Mouse (Mus musculus) hematopoietic multipotent progenitor cell, adult 10-12 weeks (in vitro differentiated cells): ENCODE measurements around the gene Nme8. TPM values are rescaled to one million over a fixed set of nuclear protein-coding genes. Genes with fewer than 3 reads are reported as not detected.

ENCODE experiments used
- polyA plus RNA-seq: library from polyadenylated mRNA; stranded (reverse); fragments of >175 nt; gene quantifications from 2 replicates; pipeline ENCODE4 v1.2.3, GENCODE M21; 2012; ENCODE audit warnings: low replicate concordance

Gene Nme8
- polyA plus RNA-seq: not detected in 2 replicates

DNA sequence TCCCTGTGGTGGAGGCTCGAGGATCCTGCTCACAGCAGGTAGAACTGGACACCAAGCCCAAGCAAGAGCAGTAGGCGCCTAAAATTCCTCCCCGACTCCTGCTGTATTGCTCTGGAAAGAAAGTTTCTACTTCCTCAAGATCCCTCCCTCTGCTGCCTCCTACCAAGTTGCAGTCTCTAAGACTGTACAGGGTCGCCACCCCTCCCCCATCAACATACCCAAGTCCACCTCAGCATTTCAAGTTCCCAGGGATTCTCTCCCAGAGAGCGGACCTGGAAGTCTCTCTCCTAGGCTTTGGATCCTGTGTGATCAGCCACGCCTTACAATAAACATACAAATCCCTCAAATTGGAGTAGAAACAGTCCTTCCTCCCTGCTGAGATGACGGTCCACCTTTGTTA, at the start of gene Nme8:
Gene Nme8 (minus strand): TSS at position 5 of the 400 bp plus-strand sequence.

DNA sequence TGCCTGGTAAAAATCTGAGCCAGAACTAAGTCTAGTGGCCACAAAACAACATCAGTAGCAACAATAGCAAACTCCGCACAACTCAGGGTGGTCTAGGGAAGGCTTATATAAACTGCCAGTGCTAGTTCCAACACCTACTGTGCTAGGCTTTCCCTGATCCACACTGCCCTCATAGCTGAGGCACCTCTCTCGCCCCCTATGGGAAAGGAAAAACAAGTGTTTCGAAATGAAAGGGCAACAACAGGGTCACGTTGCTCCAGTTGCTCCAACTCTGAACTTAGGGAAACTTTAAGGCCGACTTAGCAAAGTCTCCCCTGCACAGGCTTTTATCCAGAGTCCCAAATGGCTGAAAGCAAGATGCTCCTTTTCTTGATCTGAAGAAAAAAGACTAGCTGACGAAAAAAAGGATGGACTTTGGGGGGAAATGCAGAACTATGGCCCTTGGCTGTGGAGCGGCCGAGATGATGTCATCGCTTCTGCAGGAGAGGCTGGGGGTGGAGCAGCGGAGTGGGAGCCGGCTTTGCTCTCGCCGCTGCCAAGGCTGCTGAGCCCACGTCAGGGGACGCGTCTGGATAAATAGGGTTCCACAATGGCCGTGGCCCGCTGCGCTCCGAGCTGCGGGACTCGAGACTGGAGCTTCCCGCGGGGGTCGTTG, 74.9 kb downstream of the Nme8 start, which contains the start of gene Sfrp4:
Gene Sfrp4 (plus strand): TSS at position 532 of the 655 bp plus-strand sequence.

DNA sequence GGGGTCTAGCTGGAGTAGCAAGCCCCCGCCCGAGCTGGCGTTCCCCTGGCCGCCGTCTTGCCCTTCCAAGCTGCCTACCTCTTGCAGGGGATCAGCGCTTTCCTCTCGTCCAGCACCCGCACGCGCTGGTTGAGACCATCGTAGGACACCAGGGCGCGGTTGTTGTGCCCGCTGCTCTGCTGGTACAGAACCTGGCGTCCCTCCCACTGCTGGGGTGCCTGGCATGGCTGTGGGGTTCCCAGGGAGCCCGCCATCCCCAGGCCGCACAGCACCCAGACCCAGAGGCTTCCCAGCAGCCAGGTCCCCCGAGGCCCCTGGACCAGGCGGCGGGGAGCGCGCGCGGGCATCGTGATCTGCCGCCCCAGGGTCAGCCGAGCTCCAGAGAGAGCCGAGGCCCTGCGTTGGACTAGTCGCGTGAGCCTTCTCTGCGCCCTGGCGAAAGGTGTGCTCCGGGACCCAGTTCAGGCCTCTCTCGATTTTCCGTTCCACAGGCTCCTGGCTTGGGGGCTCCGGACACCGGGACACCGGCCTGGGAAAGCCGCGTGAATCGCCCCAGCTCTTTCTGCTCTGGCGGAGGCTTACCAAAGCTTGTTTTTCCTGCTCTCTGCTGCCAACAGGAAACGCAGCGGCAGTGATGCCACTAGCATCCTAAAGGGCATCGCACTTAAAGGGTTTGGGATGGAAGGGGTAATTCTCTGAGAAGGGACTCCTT, 78.2 kb downstream of the Nme8 start, which contains the start of gene Epdr1:
Gene Epdr1 (minus strand): TSS at position 712 of the 712 bp plus-strand sequence.

Other genes starting within 250 kb of the Nme8 start
- 2.1 and 2.9 TPM in 2 replicates for gene Epdr1, start 77.9 kb downstream of the Nme8 start, polyA plus RNA-seq
- 0.21 and 0.81 TPM in 2 replicates for gene Sfrp4, start 74.7 kb downstream of the Nme8 start, polyA plus RNA-seq
- gene Gpr141, start 126.5 kb upstream of the Nme8 start, polyA plus RNA-seq: 0.24 and 1.5 TPM in 2 replicates